Mouse (Mus musculus) megakaryocyte-erythroid progenitor cell, adult 5 weeks (primary cell): ENCODE data around the gene Sez6l2. TPM values are rescaled to one million over a fixed set of nuclear protein-coding genes. Genes with fewer than 3 reads are reported as not detected.

Experiments used
- polyA plus RNA-seq: library from polyadenylated mRNA; stranded (reverse); fragments of >175 nt; gene quantifications from 2 replicates; pipeline ENCODE4 v1.2.3, GENCODE M21; 2012

Gene Sez6l2
- 1.5 and 2.1 TPM in 2 replicates for polyA plus RNA-seq

DNA sequence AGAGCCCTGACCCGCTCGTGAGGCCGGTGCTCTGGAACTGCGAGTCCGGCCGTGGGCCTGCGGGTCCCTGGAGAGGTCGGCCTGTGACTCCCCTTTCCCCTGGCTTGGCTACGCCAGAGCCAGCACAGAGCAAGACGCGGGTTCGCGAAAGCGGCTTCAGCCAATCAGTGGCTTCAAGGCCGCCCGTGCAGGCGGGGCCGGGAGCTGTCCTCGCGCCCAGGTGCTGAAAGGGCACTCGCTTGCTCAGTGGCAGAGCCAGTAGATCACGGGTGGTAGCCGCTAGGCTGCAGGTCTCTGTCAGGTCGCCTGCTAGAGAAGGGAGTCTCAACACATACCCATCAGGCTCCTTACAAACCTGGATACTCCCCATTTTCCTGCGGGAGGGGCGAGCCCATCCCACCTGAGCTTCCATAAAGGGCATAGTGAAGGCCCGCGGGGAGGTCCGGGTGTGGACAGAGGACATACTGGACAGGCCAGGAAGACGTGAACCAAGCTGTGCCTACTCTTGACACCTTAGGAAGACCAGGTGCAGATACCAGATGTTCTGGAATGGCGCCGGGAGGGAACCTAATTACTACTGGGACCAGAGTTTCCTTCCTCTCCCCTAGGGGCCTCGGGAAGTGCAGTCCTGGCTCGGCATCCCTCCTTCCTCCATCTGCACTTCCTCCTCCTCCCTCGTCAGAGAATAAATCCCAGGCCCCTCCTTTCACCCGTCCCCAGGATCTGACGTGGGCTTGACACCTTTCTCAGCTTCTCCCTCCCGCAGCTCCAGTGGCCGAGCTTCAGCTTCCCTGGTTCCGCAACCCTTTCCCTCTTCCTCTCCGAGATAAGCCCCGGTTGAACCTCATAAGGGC is at the start of gene Sez6l2:
TSS of gene Sez6l2 (plus strand) at position 771 of the 854 bp plus-strand sequence.

DNA sequence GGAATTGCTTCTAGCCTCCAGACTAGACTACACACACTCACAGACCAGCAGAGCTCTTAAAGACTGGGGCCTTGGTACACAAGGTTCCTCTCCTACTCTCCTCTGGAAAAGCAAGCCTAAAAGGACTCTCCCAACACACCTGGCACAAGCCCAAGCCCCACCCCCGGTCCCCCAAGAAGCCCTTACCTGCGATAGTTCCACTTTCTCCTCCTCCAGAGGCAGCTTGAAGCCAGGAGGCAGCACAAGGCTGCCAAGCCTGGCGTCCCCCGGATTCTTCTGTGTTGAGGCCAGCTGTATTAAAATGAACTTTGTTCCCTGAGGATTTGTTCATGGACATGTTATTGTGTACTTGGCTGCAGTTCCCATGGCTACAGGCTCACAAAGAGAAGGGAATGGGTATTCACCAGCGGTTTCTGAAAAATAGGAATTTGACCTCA is 27.7 kb upstream of the Sez6l2 start, which contains the start of gene Tmem219:
TSS of gene Tmem219 (minus strand) at position 294 of the 437 bp plus-strand sequence.

GRCm38 (mm10) chr7:126928384-126929037 is 21.9 kb upstream of the Sez6l2 start, which contains the start of gene Kctd13:
Gene Kctd13 (plus strand): TSS chr7:126928879.

GRCm38 (mm10) chr7:126949403-126949792 is 965 bp upstream of the Sez6l2 start, which contains the start of gene Asphd1:
Gene Asphd1 (minus strand): TSS chr7:126949582.

DNA sequence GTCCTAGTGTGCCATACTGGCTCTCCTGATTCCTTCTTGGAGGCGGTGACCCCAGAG is 25.4 kb downstream of the Sez6l2 start, which contains the start of gene Cdipt:
TSS of gene Cdipt (plus strand) at position 22 of the 57 bp plus-strand sequence.

DNA sequence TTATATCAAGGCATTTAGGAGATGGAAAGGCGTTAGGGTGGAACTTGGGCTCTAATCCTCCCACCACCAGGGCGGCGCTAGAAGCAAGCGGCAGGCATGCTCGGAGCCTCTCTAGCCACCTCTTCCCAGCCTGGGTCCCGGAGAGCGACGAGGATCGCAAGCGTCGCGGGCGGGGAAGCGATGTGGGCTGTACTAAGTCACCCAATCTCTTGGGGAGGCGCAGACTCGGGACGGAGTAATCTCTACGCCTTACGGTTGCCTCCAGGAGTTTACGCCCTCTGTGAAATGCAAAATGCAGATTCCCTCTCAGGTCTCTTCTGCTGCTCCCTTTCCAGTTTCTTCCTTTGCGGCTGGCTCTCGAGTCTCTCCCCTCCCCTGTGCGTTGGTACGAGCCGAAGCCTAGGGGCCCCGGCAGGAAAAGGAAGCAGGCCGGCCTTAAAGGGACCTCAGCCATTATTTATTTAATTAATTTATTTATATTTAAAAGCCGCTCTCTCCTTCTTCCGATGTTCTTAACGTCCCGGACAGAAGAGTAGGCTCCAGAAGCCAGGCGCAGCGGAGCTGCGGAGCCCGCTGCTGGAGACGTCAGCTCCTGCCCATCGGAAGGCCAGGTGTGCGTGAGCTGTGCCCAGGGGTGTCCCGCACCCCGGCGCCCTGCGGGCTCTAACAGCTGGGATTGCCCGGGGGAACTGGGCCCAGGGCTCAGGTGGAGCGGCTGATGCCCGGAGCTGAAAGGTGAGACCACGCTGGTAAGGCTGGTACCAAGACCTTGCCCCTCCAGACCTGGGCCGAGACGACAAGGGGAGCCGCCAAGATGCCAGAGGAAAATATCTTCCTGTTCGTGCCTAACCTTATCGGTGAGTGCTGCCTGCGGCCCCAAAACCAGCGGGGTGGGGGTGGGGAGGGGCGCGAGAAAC is 25.8 kb downstream of the Sez6l2 start, which contains the start of gene Cdiptos:
TSS of gene Cdiptos (minus strand) at position 149 of the 917 bp plus-strand sequence.

GRCm38 (mm10) chr7:127014320-127014719 is 64.0 kb downstream of the Sez6l2 start, which contains the start of gene Mvp:
Gene Mvp (minus strand): TSS chr7:127014621.

GRCm38 (mm10) chr7:127016481-127016485 is 65.9 kb downstream of the Sez6l2 start, which contains the start of gene Pagr1b:
Gene Pagr1b (minus strand): TSS chr7:127016484.

GRCm38 (mm10) chr7:127016971-127017949 is 66.9 kb downstream of the Sez6l2 start, which contains the start of gene Pagr1a:
Gene Pagr1a (minus strand): TSS chr7:127017352.

Other genes with a start within 250 kb of the Sez6l2 start
- 681 and 813 TPM in 2 replicates for gene Coro1a, start 242.8 kb upstream of the Sez6l2 start, polyA plus RNA-seq
- 113 and 144 TPM in 2 replicates for gene Mapk3, start 191.0 kb upstream of the Sez6l2 start, polyA plus RNA-seq
- gene Gdpd3, start 184.2 kb upstream of the Sez6l2 start, polyA plus RNA-seq = 5.5 and 8.6 TPM in 2 replicates
- gene Ypel3, start 173.6 kb upstream of the Sez6l2 start, polyA plus RNA-seq = 159 and 169 TPM in 2 replicates
- 1.5 and 2.0 TPM in 2 replicates for gene Tbx6, start 169.1 kb upstream of the Sez6l2 start, polyA plus RNA-seq
- 163 and 164 TPM in 2 replicates for gene Ppp4c, start 158.1 kb upstream of the Sez6l2 start, polyA plus RNA-seq
- 0.24 and 0.80 TPM in 2 replicates for gene Fam57b, start 152.9 kb upstream of the Sez6l2 start, polyA plus RNA-seq
- not detected in 2 replicates for gene 4930451I11Rik, start 118.9 kb upstream of the Sez6l2 start, polyA plus RNA-seq
- 0.03 TPM in 1 of 2 replicates, not detected in the other for gene Doc2a, start 103.1 kb upstream of the Sez6l2 start, polyA plus RNA-seq
- 162 and 272 TPM in 2 replicates for gene Hirip3, start 88.6 kb upstream of the Sez6l2 start, polyA plus RNA-seq
- 655 and 810 TPM in 2 replicates for gene Ino80e, start 88.2 kb upstream of the Sez6l2 start, polyA plus RNA-seq
- 176 and 182 TPM in 2 replicates for gene Taok2, start 65.9 kb upstream of the Sez6l2 start, polyA plus RNA-seq
- 46.0 and 48.8 TPM in 2 replicates for gene Tmem219, start 27.6 kb upstream of the Sez6l2 start, polyA plus RNA-seq
- gene Kctd13, start 21.7 kb upstream of the Sez6l2 start, polyA plus RNA-seq = 24.7 and 27.7 TPM in 2 replicates
- 0.35 TPM in 1 of 2 replicates, not detected in the other for gene Asphd1, start 981 bp upstream of the Sez6l2 start, polyA plus RNA-seq
- gene Cdipt, start 25.4 kb downstream of the Sez6l2 start, polyA plus RNA-seq = 127 and 143 TPM in 2 replicates
- 0.74 and 0.75 TPM in 2 replicates for gene Cdiptos, start 25.5 kb downstream of the Sez6l2 start, polyA plus RNA-seq
- gene Mvp, start 64.1 kb downstream of the Sez6l2 start, polyA plus RNA-seq = 25.1 and 28.0 TPM in 2 replicates
- gene Pagr1b, start 65.9 kb downstream of the Sez6l2 start, polyA plus RNA-seq = 9.4 TPM in 1 of 2 replicates, not detected in the other
- 67.0 and 68.3 TPM in 2 replicates for gene Pagr1a, start 66.8 kb downstream of the Sez6l2 start, polyA plus RNA-seq
- 146 and 149 TPM in 2 replicates for gene Gm42742, start 70.5 kb downstream of the Sez6l2 start, polyA plus RNA-seq
- gene Prrt2, start 70.6 kb downstream of the Sez6l2 start, polyA plus RNA-seq = 0.61 and 0.66 TPM in 2 replicates
- 845 and 941 TPM in 2 replicates for gene Maz, start 76.5 kb downstream of the Sez6l2 start, polyA plus RNA-seq
- gene Kif22, start 91.9 kb downstream of the Sez6l2 start, polyA plus RNA-seq = 29.9 and 30.8 TPM in 2 replicates
- 0.86 and 0.89 TPM in 2 replicates for gene Zg16, start 136.8 kb downstream of the Sez6l2 start, polyA plus RNA-seq
- 106 and 120 TPM in 2 replicates for gene AI467606, start 140.8 kb downstream of the Sez6l2 start, polyA plus RNA-seq
- 1.9 and 3.5 TPM in 2 replicates for gene Qprt, start 171.7 kb downstream of the Sez6l2 start, polyA plus RNA-seq
- 137 and 157 TPM in 2 replicates for gene Spn, start 187.3 kb downstream of the Sez6l2 start, polyA plus RNA-seq
- gene Cd2bp2, start 245.5 kb downstream of the Sez6l2 start, polyA plus RNA-seq = 56.3 and 72.8 TPM in 2 replicates